Mouse (Mus musculus): Measurements from ENCODE around the gene Ptpa.

The Ptpa gene

DNA sequence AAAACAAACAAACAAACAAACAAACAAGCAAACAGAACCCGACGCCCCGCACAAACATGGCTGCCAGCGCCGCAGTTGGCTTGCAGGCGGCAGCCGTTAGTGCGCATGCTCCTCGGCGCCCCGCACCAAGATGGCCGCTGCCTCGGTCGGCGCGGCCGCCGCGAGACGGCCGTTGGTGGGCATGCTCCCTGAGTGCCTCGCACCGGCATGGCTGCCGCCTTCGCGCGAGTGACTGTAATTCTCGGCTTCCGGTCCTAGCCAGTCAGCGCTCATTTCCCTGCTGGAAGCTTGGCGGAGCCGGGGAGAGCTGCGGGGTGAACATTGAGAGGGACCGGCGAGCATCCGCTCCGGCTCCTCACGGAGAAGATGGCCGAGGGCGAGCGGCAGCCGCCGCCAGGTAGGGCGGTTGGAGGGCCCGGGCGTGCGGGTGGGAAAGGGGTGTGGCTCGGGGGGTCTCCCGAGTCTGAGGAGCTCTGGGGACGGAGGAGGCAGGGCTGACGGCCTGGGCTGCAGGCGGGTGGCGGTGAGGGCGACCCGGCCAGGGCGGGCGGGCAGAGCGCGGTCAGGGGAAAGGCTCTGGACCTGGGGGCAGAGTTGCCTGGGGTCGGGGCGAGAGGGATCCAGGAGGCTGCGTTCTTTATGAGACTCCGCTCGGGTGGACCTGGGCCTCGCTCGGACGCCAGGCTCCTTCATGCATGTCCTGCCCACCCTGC, at the start of gene Ptpa:
Gene Ptpa (plus strand): TSS at position 104 of the 713 bp plus-strand sequence.
- peak; percentile 94 to 98 for DNase-seq (ENCODE audit: inconsistent age in 2 of 2, low spot score in 1 of 2)

DNA sequence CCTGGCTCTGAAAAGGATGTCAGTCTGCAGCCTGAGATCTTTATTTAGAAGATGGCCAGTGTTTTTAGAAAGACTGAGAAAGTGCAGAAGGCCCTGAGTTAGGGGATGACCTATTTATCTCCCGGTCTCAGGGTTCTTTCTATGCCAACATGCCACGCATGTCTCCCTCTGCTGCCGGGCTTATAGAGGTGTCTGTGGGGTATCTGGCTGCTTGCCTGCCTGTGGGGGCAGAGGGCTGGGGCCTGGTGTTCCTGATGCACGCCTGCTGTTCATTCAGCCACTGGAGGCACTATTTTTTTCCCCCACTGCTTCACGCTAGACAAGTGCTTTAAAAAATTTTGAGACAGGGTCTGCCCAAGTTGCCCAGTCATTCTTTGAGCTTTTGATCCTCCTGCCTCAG, 49.6 kb upstream of the Ptpa start:
- DNase-seq (ENCODE audit: inconsistent age in 2 of 2, low spot score in 1 of 2), result no peak

- no peak for DNase-seq (ENCODE audit: inconsistent age in 2 of 2, low spot score in 1 of 2)
Measured at GRCm38 (mm10) chr2:30371544-30371943, 44.3 kb upstream of the Ptpa start.

DNA sequence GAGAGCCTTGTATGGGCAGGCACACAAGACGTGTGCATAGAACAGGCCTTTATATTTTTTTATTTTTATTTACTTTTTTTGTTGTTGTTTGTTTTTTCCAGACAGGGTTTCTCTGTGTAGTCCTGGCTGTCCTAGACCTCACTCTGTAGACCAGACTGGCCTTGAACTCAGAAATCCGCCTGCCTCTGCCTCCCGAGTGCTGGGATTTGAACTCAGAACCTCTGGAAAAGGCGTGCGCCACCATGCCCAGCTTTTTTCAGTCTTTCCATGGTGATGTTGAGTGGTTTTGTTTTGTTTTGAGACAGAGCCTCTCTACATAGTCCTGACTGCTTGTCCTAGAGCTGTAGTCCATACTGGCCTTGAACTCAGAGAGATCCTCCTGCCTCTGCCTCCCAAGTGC, 43.1 kb upstream of the Ptpa start:
- DNase-seq (ENCODE audit: inconsistent age in 2 of 2, low spot score in 1 of 2), result no peak

DNA sequence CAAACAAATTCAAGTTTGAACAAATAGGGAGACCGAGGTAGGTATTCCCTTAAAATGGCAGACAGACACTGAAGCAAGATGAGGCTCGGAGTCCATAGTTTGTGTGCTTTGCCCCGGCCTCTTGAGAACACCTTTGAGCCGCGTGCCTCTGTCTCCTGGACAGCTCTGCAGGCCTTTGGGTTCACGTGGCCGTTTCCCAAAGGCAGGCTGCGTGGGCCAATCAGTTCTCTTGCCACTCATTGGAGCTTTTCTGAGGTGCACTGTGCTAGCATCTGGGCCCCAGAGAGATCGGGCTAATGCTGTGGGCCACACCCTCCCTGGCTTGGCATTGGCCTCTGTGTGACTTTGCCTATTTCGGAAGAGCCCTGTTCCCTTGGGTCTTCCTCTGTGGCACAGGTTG, 39.9 kb upstream of the Ptpa start:
- peak in 1 of 2 experiments; percentile 40 for DNase-seq (ENCODE audit: inconsistent age in 2 of 2, low spot score in 1 of 2)

GRCm38 (mm10) chr2:30377721-30378120, 38.1 kb upstream of the Ptpa start:
- no peak for DNase-seq (ENCODE audit: inconsistent age in 2 of 2, low spot score in 1 of 2)

- peak in 1 of 2 experiments; percentile 49 for DNase-seq (ENCODE audit: inconsistent age in 2 of 2, low spot score in 1 of 2)
Measured at GRCm38 (mm10) chr2:30379307-30379706, 36.5 kb upstream of the Ptpa start.

GRCm38 (mm10) chr2:30380564-30381376, 35.1 kb upstream of the Ptpa start:
- peak in 1 of 2 experiments; percentile 62 for DNase-seq (ENCODE audit: inconsistent age in 2 of 2, low spot score in 1 of 2)

- no peak for DNase-seq (ENCODE audit: inconsistent age in 2 of 2, low spot score in 1 of 2)
Measured at GRCm38 (mm10) chr2:30381377-30381725, 34.5 kb upstream of the Ptpa start.

- peak in 1 of 2 experiments; percentile 43 for DNase-seq (ENCODE audit: inconsistent age in 2 of 2, low spot score in 1 of 2)
Measured at GRCm38 (mm10) chr2:30384814-30385213, 31.0 kb upstream of the Ptpa start.

GRCm38 (mm10) chr2:30385591-30385990, 30.2 kb upstream of the Ptpa start:
- no peak for DNase-seq (ENCODE audit: inconsistent age in 2 of 2, low spot score in 1 of 2)

- peak in 1 of 2 experiments; percentile 36 for DNase-seq (ENCODE audit: inconsistent age in 2 of 2, low spot score in 1 of 2)
Measured at GRCm38 (mm10) chr2:30386913-30387312, 28.9 kb upstream of the Ptpa start.

DNA sequence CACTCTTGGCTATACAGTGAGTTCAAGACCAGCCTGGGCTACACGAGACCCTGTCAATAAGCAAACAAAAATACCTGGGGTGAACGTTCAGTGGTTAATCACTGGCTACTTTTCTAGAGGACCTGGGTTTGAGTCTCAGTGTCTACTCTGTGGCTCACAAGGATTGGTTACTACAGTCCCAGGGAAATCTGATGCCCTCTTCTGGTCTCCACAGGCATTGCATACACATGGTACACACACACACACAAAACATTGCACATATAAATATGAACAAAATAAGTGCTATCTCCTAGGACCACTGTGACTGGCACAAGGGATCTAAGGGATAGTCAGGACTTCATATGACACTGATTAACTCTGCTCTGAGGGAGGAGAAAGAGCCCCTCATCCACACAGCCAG, 26.8 kb upstream of the Ptpa start:
- DNase-seq (ENCODE audit: inconsistent age in 2 of 2, low spot score in 1 of 2), result no peak

GRCm38 (mm10) chr2:30392114-30392576, 23.7 kb upstream of the Ptpa start, which contains the start of gene Dolpp1:
Gene Dolpp1 (plus strand): TSS chr2:30392254.
- DNase-seq (ENCODE audit: inconsistent age in 2 of 2, low spot score in 1 of 2), result peak; percentile 98

GRCm38 (mm10) chr2:30392577-30393369, 23.1 kb upstream of the Ptpa start:
- DNase-seq (ENCODE audit: inconsistent age in 2 of 2, low spot score in 1 of 2), result peak; percentile 87 to 96

DNA sequence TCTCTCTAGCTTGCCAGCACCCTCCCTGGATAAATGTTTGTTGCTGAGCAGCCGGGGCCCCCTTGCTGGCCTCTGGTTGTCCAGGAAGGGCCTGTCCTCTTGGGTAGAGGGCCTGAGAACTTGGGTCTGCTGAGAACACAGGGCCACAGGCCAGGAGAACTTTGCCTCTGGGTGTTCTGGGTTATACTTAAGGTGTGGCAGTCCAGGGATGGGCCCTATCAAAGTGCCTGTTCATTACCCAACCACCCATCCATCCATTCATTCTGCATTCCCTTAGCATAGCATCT, 22.5 kb upstream of the Ptpa start:
- DNase-seq (ENCODE audit: inconsistent age in 2 of 2, low spot score in 1 of 2), result no peak

DNA sequence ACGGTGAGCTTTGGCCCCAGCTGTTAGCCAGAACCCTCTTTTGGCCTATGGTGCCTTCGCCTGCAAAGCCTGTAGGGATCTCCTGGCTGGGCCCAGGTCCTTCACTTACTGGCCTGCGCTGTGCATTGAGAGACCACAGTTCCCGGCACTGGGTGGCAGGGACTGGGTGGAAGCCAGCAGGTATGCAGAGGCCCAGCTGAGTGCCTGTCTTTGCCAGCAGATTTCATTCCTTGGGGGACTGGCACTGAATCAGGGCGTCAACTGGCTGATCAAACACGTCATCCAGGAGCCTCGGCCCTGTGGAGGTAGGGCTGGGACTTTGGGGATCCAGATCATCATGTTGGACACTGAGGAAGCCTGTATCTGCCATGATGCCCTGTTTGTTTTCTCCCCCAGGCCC, 20.1 kb upstream of the Ptpa start:
- DNase-seq (ENCODE audit: inconsistent age in 2 of 2, low spot score in 1 of 2), result no peak

DNA sequence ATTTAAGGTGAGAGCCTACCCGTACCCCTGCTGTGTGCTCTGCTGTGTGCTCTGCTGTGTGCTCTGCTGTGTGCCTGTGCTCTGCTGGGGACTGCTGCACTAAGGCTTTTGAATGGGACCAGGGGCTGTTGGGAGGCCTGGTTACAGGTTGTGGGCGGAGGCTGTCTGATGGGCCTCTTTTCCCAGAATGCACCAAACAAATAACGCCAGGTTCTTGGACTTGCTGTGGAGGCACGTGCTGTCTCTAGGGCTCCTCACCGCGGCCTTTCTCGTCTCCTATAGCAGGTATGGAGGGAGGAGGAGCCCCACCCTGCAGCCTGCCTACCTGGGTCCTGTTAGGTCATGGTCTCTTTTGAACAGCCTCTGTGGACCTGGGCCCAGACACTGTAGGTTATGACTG, 19.6 kb upstream of the Ptpa start:
- no peak for DNase-seq (ENCODE audit: inconsistent age in 2 of 2, low spot score in 1 of 2)

DNA sequence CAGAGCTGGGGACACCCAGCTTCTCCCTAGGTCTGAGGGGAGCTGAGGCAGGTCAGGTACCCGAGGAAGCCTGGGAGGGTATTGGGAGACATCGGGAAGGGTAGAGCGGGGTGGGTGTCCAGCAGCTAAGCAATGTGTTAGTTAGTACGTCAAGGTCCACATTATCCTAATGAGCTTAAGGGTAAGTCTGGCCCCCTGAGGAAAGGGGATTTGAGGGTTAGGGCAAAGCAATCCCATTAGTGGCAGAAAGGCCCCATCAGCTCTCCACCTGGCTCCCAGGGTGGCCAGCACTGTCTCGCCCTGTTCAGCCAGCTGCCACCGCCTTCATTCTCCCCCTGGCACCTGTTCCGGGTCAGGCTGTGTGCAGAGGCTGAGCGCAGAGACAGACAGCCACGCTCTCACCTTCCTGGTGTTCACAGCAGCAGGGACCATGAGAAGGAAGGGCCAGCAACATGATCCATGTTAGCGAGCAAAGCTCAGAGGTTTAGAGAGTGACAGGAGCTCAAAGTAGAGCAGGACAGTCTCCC, 17.8 kb upstream of the Ptpa start:
- no peak for DNase-seq (ENCODE audit: inconsistent age in 2 of 2, low spot score in 1 of 2)

- DNase-seq (ENCODE audit: inconsistent age in 2 of 2, low spot score in 1 of 2), result no peak
Measured at GRCm38 (mm10) chr2:30399191-30400171, 16.4 kb upstream of the Ptpa start.

Data from adrenal gland, adult (tissue).